Mouse (Mus musculus): ENCODE measurements around the gene Gm4884. TPM values are rescaled to one million over a fixed set of nuclear protein-coding genes. Genes with fewer than 3 reads are reported as not detected.
"Not testable (repeated sequence)": the region's sequence is repeated elsewhere in the genome, so short reads cannot be mapped to it uniquely, and the experiment has no call there.

Gm4884 gene
- not detected in 2 replicates for polyA plus RNA-seq (2016; fragmentation: Nextera tagmentation; extraction: Ambion mirVana)

GRCm38 (mm10) chr7:41032419-41032818, at the start of gene Gm4884:
Gene Gm4884 (plus strand): TSS chr7:41032719.
- H3K4me2 ChIP-seq (replicated peaks), result not testable (repeated sequence)
- WGBS, result 88% methylated on average over 1 of the region's 1 CpGs

GRCm38 (mm10) chr7:40987243-40987642, 45.3 kb upstream of the Gm4884 start, which contains the start of gene 4930433I11Rik:
Gene 4930433I11Rik (plus strand): TSS chr7:40987543.
- 81% methylated on average over 1 of the region's 1 CpGs for WGBS
- ATAC-seq (ENCODE audit: insufficient number of reproducible peaks, insufficient read depth, low FRiP score, low TSS enrichment), result no peak
- H3K4me1 ChIP-seq, result no peaks in the 10 kb centered on the region
- no peak within 1 kb of the TSS for H3K4me3 ChIP-seq
- H3K36me3 ChIP-seq, result no peaks in the 10 kb centered on the region
- H3K27me3 ChIP-seq, result no peaks in the 10 kb centered on the region
- H3K27ac ChIP-seq, result no peak within 1 kb of the TSS
- H3K9me3 ChIP-seq, result no peaks in the 10 kb centered on the region
- H3K9ac ChIP-seq, result no peak within 1 kb of the TSS
- no peak within 1 kb of the TSS for H3K4me2 ChIP-seq (replicated peaks)

More at GRCm38 (mm10) chr7:41032419-41032818, at the start of gene Gm4884:
- not testable (repeated sequence) for H3K4me1 ChIP-seq; H3K9me3 ChIP-seq; H3K9ac ChIP-seq; H3K27ac ChIP-seq; H3K27me3 ChIP-seq; ATAC-seq (ENCODE audit: insufficient number of reproducible peaks, insufficient read depth, low FRiP score, low TSS enrichment); H3K36me3 ChIP-seq; H3K4me3 ChIP-seq

GRCm38 (mm10) chr7:41044058-41044457, 11.5 kb downstream of the Gm4884 start:
- WGBS, result 60% methylated on average over 3 of the region's 3 CpGs
- not testable (repeated sequence) for H3K4me3 ChIP-seq; ATAC-seq (ENCODE audit: insufficient number of reproducible peaks, insufficient read depth, low FRiP score, low TSS enrichment); H3K4me2 ChIP-seq (replicated peaks); H3K9me3 ChIP-seq; H3K27ac ChIP-seq; H3K36me3 ChIP-seq; H3K4me1 ChIP-seq; H3K9ac ChIP-seq; H3K27me3 ChIP-seq

Other genes starting within 250 kb of the Gm4884 start
- 11.8 and 13.4 TPM in 2 replicates for gene Vstm2b, start 134.4 kb upstream of the Gm4884 start, polyA plus RNA-seq (2016; fragmentation: Nextera tagmentation; extraction: Ambion mirVana)
- not detected in 2 replicates for gene 4930433I11Rik, start 45.2 kb upstream of the Gm4884 start, polyA plus RNA-seq (2016; fragmentation: Nextera tagmentation; extraction: Ambion mirVana)
- not detected in 2 replicates for gene Gm5592, start 121.1 kb downstream of the Gm4884 start, polyA plus RNA-seq (2016; fragmentation: Nextera tagmentation; extraction: Ambion mirVana)